Mouse (Mus musculus) thymus, postnatal 0 days (tissue): ENCODE data around the gene Spc24. TPM values are rescaled to one million over a fixed set of nuclear protein-coding genes. Genes with fewer than 3 reads are reported as not detected.
"Not testable (repeated sequence)": the region's sequence is repeated elsewhere in the genome, so short reads cannot be mapped to it uniquely, and the experiment has no call there.

Experiments used
- DNase-seq: peaks from one replicate; pipeline ENCODE4 v3.0.0-alpha.2; 2015; ENCODE audit warnings: low spot score
- polyA plus RNA-seq: library from polyadenylated mRNA; unstranded; fragments of >200 nt; fragmentation: Nextera tagmentation; extraction: Ambion mirVana; gene quantifications from 2 replicates; pipeline ENCODE4 v1.2.1, GENCODE M21; 2015

Gene Spc24
- polyA plus RNA-seq, 1 experiment from 2014 or later: 144 TPM

- DNase-seq: no peak
Observed at GRCm38 (mm10) chr9:21784517-21785307, 24.6 kb upstream of the Spc24 start.

GRCm38 (mm10) chr9:21781657-21782468 lies 21.8 kb upstream of the Spc24 start:
- DNase-seq: no peak

- DNase-seq: no peak
Observed at GRCm38 (mm10) chr9:21777726-21778125, 17.6 kb upstream of the Spc24 start.

- no peak for DNase-seq
Observed at GRCm38 (mm10) chr9:21774353-21774752, 14.2 kb upstream of the Spc24 start.

GRCm38 (mm10) chr9:21773396-21773795 lies 13.3 kb upstream of the Spc24 start:
- not testable (repeated sequence) for DNase-seq

- no peak for DNase-seq
Observed at GRCm38 (mm10) chr9:21769558-21770183, 9.6 kb upstream of the Spc24 start.

GRCm38 (mm10) chr9:21768511-21769411 lies 8.7 kb upstream of the Spc24 start:
- no peak for DNase-seq

GRCm38 (mm10) chr9:21767896-21768295 lies 7.8 kb upstream of the Spc24 start:
- DNase-seq: no peak

- no peak for DNase-seq
Observed at GRCm38 (mm10) chr9:21764084-21764999, 4.2 kb upstream of the Spc24 start.

- no peak for DNase-seq
Observed at GRCm38 (mm10) chr9:21762135-21762534, 2.0 kb upstream of the Spc24 start.

- DNase-seq: peak; percentile 13
Observed at GRCm38 (mm10) chr9:21759718-21760117, 385 bp downstream of the Spc24 start.

GRCm38 (mm10) chr9:21758576-21759529 lies 1.2 kb downstream of the Spc24 start:
- DNase-seq: no peak

- no peak for DNase-seq
Observed at GRCm38 (mm10) chr9:21754516-21755321, 5.4 kb downstream of the Spc24 start.

- no peak for DNase-seq
Observed at GRCm38 (mm10) chr9:21754003-21754402, 6.1 kb downstream of the Spc24 start.

GRCm38 (mm10) chr9:21752252-21752792 lies 7.8 kb downstream of the Spc24 start:
- DNase-seq: no peak

- DNase-seq: no peak
Observed at GRCm38 (mm10) chr9:21751347-21751746, 8.8 kb downstream of the Spc24 start.

GRCm38 (mm10) chr9:21750370-21750769 lies 9.7 kb downstream of the Spc24 start:
- DNase-seq: no peak
